Mouse (Mus musculus) spleen, postnatal 4 days (tissue): ENCODE results near the gene Esp18.

Experiments used
- DNase-seq, 2 experiments: peaks; one replicate each; pipeline ENCODE4 v3.0.0; 2022; ENCODE audit warnings: low spot score in 2 of 2

Gene Esp18

GRCm38 (mm10) chr17:39406059-39406458, at the start of gene Esp18:
TSS of gene Esp18 (plus strand) at chr17:39406359.
- no peak for DNase-seq

- DNase-seq: no peak
Measured at GRCm38 (mm10) chr17:39363316-39363715, 42.8 kb upstream of the Esp18 start.
